Mouse (Mus musculus) cerebellum, adult 2 months (tissue): Measurements from ENCODE around the gene Bach1.

Source experiments
- CTCF ChIP-seq: fragments of 200-500 bp; IDR thresholded peaks from 2 replicates; pipeline ENCODE4 v1.5.1; 2011; ENCODE audit warnings: low read depth, mild to moderate bottlenecking, control low read depth, low read length, moderate library complexity, borderline replicate concordance; ENCODE audit not compliant: insufficient read depth
- POLR2A ChIP-seq: fragments of 200-500 bp; IDR thresholded peaks from 2 replicates; pipeline ENCODE4 v1.6.1; 2011; ENCODE audit warnings: low read length, control low read depth, borderline replicate concordance; ENCODE audit not compliant: insufficient read depth

DNA sequence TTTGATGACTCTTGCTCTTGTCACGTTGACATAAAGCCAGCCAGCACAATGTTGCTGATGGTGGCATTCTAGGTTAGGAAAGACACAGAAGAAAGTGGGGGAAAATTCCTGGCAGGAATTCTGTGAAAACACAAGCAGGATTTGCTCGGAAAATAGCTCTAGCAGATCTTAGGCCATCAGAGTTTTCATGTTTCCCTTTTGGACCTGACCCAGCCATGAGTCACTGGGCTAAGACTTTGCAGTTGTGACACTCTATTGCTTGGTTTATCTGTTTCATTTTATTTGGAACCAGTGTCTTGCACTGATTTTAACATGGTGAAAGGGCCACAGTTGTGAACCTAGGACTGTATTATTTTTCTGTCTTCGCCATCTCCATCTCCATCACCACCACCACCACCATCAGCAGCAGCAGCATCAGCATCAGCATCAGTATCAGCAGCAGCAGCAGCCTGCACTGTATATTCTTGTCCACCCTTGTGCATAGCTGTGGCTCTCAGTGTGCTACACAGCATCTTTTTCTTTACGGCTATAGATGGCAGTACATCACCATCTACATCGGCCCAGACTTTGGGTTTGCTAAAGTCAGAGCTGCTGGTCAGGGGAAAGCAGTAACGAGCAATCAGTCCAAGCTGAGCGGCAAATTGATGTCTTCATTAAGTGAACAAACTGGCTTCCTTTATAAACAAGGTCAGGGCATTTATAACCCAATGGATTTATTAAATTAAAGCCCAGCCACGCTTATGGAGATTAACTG, 46.6 kb downstream of the Bach1 start:
- TF ChIP-seq POLR2A (no peak), CTCF (no peak)
